ENCODE assay signal across 9 mouse cellular contexts in genomic region chr5:53948606-53949266, GRCm38 (mm10). TPM values are rescaled to one million over a fixed set of nuclear protein-coding genes. Genes with fewer than 3 reads are reported as not detected.
DNase-seq lines count a peak whose midpoint lies in the region; ATAC-seq and TF ChIP-seq lines count a peak whose summit lies in the region.
"Had no signal": no experiment of that assay in that cellular context is flagged by ENCODE, and none has a peak within 500 bp of the region (broad histone marks: within the 10 kb centered on the region; RNA-seq: fewer than 3 reads in every experiment).

No protein-coding gene starts in this region.

- TF ChIP-seq POLR2A in embryonic fibroblast, embryonic 13.5 days (IDR thresholded peaks at IDR 0.05; ENCODE audit: low read depth, low read length): no peak
- TF ChIP-seq POLR2A in cerebellum, adult 2 months (IDR thresholded peaks at IDR 0.05; ENCODE audit: borderline replicate concordance, insufficient read depth, low read length): no peak

- no peak for DNase-seq in layer of hippocampus, adult 9-11 months
- no peak for DNase-seq in cerebellum, adult 2 months
- no peak for DNase-seq in right cerebral cortex, postnatal 14 days

- no peak overlapping the region for H3K4me2 ChIP-seq in intestine, postnatal 0 days (replicated peaks; ENCODE audit: low read depth)
- H3K4me2 ChIP-seq in lung, embryonic 16.5 days (ENCODE audit: low read depth, low read length): no peak overlapping the region

- WGBS in intestine, postnatal 0 days: 70% methylated on average over 8 of the region's 8 CpGs
- 60% methylated on average over 8 of the region's 8 CpGs for WGBS in lung, embryonic 16.5 days
- 91% methylated on average over 8 of the region's 8 CpGs for WGBS in cerebellum, adult 2 months

- no peak overlapping the region for H3K4me3 ChIP-seq in embryonic fibroblast, embryonic 13.5 days (ENCODE audit: insufficient read depth, low read length)
- H3K4me3 ChIP-seq in intestine, postnatal 0 days (ENCODE audit: low read depth, low read length): no peak overlapping the region
- no peak overlapping the region for H3K4me3 ChIP-seq in lung, embryonic 16.5 days (ENCODE audit: low read length)
- H3K4me3 ChIP-seq in cerebellum, adult 2 months (replicated peaks; ENCODE audit: insufficient read depth, low read depth, low read length): no peak overlapping the region

- H3K9me3 ChIP-seq in intestine, postnatal 0 days (ENCODE audit: control insufficient read depth): no peaks in the 10 kb centered on the region
- no peaks in the 10 kb centered on the region for H3K9me3 ChIP-seq in lung, embryonic 16.5 days (ENCODE audit: control insufficient read depth, low read length)

- H3K27me3 ChIP-seq in intestine, postnatal 0 days (replicated peaks; ENCODE audit: control insufficient read depth, insufficient read depth, low read length): no peaks in the 10 kb centered on the region
- no peaks in the 10 kb centered on the region for H3K27me3 ChIP-seq in lung, embryonic 16.5 days (ENCODE audit: control insufficient read depth, insufficient read depth, low read depth, low read length)
- H3K27me3 ChIP-seq in cerebellum, adult 2 months (ENCODE audit: control insufficient read depth, insufficient read depth, low read length): no peaks in the 10 kb centered on the region

- peak; percentile 67 for ATAC-seq in CD4-positive, CD25-positive, alpha-beta regulatory T cell, adult 4 months
- no peak for ATAC-seq in intestine, postnatal 0 days
- peak; percentile 73 for ATAC-seq in lung, embryonic 16.5 days (ENCODE audit: low read depth)
- ATAC-seq in monocyte, adult 5-6 weeks (replicated peaks; ENCODE audit: insufficient number of reproducible peaks, low FRiP score, low TSS enrichment, poor library complexity, severe bottlenecking): no peak

- no peaks in the 10 kb centered on the region for H3K36me3 ChIP-seq in intestine, postnatal 0 days (ENCODE audit: control insufficient read depth, insufficient read depth)
- no peaks in the 10 kb centered on the region for H3K36me3 ChIP-seq in lung, embryonic 16.5 days (ENCODE audit: control insufficient read depth, insufficient read depth, low read length)

- no peak overlapping the region for H3K9ac ChIP-seq in intestine, postnatal 0 days (ENCODE audit: low read depth, low read length)
- no peak overlapping the region for H3K9ac ChIP-seq in lung, embryonic 16.5 days (ENCODE audit: low read length)

- peaks cover 24% of the 10 kb centered on the region for H3K4me1 ChIP-seq in embryonic fibroblast, embryonic 13.5 days (ENCODE audit: control insufficient read depth, insufficient read depth, low read length)
- peaks cover 2% of the 10 kb centered on the region; the same call in 1 of the 2 replicates for H3K4me1 ChIP-seq in intestine, postnatal 0 days (replicated peaks; ENCODE audit: control insufficient read depth, insufficient read depth, low read length)
- peaks cover 19% of the 10 kb centered on the region for H3K4me1 ChIP-seq in lung, embryonic 16.5 days (replicated peaks; ENCODE audit: control insufficient read depth, insufficient read depth, low read length)
- no peaks in the 10 kb centered on the region for H3K4me1 ChIP-seq in cerebellum, adult 2 months (ENCODE audit: control insufficient read depth, insufficient read depth, low read length)

- peak overlapping the region; percentile 43 for H3K27ac ChIP-seq in embryonic fibroblast, embryonic 13.5 days (ENCODE audit: insufficient read depth, low read length)
- peak overlapping the region; percentile 31; the same call in 1 of the 2 replicates for H3K27ac ChIP-seq in intestine, postnatal 0 days (ENCODE audit: low read depth, low read length)
- H3K27ac ChIP-seq in lung, embryonic 16.5 days (ENCODE audit: low read length): peak overlapping the region; percentile 58; the same call in 1 of the 2 replicates
- H3K27ac ChIP-seq in cerebellum, adult 2 months (ENCODE audit: insufficient read depth, low read length): no peak overlapping the region
- H3K27ac ChIP-seq: macrophage had no signal

- no peak for TF ChIP-seq CTCF in embryonic fibroblast, embryonic 13.5 days (IDR thresholded peaks at IDR 0.05; ENCODE audit: borderline replicate concordance, insufficient read depth, low read length)
- no peak for TF ChIP-seq CTCF in intestine, postnatal 0 days (IDR thresholded peaks at IDR 0.05; ENCODE audit: low read depth)
- no peak for TF ChIP-seq CTCF in cerebellum, adult 2 months (IDR thresholded peaks at IDR 0.05; ENCODE audit: borderline replicate concordance, insufficient read depth, low read depth, low read length)

RNA-seq across cellular contexts. Expression of gene Stim2, which starts 49.6 kb away (rescaled TPM):
- polyA plus RNA-seq in CD4-positive, CD25-positive, alpha-beta regulatory T cell, adult 4 months (2017; shearing (Covaris generic)): 10 to 100 TPM; 20.9 to 27.9 TPM
- 36.1 and 37.4 TPM in 2 replicates for polyA plus RNA-seq in embryonic fibroblast, embryonic 13.5 days (2011; ENCODE audit: insufficient read length, low read depth, missing spikeins)
- 13.9 and 14.1 TPM in 2 replicates for polyA plus RNA-seq in intestine, postnatal 0 days (2015; fragmentation: Nextera tagmentation; extraction: Ambion mirVana)
- 15.6 and 20.7 TPM in 2 replicates for polyA plus RNA-seq in lung, embryonic 16.5 days (2015; fragmentation: Nextera tagmentation; extraction: Ambion mirVana)
- polyA plus RNA-seq in cerebellum, adult 2 months (2012; rRNA removed): 28.2 TPM in 2 replicates
- 49.7 to 63.6 TPM (median 59.8 TPM) in 3 replicates for total RNA-seq in monocyte, adult 5-6 weeks (2017)

Comparison
In these comparisons a context has a peak if more than half of its experiments do, and no peak if none do; other contexts are left out.
1. ATAC-seq: peak in CD4-positive, CD25-positive, alpha-beta regulatory T cell, adult 4 months (single experiment) and lung, embryonic 16.5 days (single experiment); none in intestine, postnatal 0 days (single experiment) and monocyte, adult 5-6 weeks (single experiment).